Mouse (Mus musculus) WW6 (cell line): ENCODE data around the gene Cbfb.
"Not testable (repeated sequence)": the region's sequence is repeated elsewhere in the genome, so short reads cannot be mapped to it uniquely, and the experiment has no call there.

Source experiments
- DNase-seq: peaks from one replicate; pipeline ENCODE4 v3.0.0-alpha.2; 2013; ENCODE audit warnings: low read depth, low spot score

The Cbfb gene

DNA sequence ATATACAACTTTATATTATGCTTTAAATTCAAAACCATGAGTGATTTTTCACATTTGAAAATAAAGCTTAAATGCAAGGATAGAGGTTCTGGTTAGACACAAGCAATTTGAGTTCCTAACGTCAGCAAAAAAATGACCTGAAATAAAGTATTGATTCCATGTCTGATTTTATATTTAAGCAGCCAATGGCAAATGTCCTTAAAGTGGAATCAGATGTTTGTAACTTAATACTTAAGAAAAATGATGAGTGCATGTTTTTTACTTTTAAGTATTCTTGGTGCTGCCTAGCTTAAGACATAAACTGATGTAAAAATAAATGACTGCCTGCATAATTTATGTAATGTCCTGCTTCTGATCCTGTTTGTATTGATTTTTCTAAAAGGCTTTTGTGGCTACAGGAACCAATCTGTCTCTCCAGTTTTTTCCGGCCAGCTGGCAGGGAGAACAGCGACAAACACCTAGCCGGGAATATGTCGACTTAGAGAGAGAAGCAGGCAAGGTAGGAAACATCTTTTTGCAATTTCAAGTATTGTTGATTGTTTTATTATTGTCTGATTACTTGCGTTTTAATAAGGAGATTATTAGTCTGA, 7.8 kb downstream of the Cbfb start:
- no peak for DNase-seq

DNA sequence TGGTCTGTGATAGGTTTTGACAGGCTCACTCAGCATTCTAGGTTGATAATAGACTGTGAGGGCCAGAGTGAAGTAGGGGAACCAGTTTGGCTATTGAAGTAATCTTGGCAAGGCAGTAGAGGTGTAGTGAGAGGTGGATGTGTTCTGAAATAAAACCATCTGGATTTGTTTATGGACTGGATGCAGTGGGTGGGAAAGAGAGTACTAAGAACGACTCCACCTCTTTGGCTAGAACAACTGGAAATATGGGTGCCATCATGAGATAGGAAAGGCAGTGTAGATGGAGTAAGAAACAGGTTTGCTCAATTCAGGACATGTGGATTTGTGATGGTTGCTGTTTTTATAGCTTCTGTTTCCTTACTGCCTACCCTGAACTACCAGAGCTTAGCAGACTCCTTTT, 11.7 kb downstream of the Cbfb start:
- no peak for DNase-seq

DNA sequence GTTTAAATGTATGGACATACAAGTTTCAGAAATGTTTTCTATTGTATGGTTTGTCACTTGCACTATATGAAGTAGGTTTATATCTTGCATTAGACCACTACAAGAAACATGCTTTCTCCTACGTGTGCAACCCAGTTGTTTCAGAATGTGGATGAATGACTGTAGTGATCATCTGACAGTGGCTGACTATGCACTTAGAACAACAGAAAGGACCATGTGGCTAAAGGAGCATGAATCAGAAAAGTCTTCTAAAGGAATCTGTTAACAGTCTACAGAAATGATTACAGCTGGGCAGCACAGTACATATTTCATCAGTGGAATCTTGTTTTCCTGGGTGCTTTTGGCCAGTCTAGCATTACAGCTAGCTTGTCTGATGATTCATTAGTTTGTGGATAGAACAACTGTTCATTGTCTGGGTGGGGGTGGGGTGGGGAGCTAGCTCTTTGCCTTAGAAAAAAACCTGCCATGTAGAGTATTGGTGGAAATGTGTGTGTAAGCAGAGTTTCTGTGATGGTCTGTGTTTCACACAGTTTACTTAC, 16.1 kb downstream of the Cbfb start:
- DNase-seq = no peak

DNA sequence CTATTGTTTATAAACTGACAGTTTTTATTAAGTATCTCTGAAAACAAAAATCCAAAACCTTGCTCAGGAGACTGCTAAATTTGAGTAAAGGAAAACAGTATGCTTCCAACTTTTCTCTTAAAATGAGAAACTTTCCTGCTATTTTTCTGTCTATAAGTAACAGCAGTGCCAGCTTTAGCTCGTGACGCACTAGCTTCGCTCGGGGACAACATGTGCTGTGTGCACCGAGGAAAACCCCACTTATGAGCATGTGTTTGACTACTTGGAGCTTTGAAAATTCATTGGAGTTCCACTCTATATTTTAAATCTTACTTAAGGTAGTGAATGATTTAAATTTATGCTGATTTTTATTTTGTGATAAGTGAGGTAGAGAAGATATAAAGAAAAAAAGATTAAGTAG, 21.7 kb downstream of the Cbfb start:
- DNase-seq = no peak

DNA sequence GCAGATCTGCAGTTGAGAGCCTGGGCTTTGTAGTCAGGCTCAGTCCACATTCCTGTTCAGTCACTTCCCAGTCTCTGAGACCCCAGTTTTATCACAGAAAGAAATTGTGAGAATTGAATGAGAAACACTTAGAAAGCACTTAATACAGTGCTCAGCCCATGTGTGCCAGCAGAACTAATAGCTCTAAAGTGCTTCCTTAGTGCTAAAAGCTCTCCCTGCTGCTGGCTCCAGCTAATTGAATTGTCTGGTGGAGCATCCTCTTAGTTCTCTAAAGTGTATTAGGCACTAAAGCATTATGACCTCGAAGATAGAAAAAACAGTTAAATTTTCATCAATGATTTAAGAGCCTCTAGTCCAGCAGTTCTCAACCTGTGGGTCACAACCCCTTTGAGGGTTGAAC, 35.3 kb downstream of the Cbfb start:
- DNase-seq = no peak

DNA sequence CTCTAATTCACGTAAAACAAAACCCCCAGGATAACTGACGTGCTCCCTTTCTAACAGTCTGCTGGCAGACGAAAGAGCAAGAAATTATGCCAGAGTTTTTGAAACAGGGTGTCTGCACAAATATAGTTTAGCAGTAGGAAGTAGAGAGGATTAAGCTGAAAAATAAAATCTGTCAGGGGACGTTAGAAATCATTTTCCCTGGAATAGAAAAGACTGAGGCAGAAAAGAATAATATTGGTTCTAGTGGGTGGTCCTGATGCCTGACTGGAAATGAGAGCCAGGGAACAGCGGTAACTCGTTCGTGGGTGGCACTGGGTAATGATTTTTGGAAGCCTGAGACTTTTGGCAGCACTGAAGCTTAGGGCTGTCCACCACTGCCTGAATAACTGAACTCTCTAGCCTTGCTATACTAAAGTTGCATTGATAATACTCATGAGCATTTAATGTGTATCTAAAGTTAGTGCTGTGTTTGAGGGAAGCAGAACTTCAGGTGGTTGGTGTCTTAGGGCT, 36.3 kb downstream of the Cbfb start:
- no peak for DNase-seq

DNA sequence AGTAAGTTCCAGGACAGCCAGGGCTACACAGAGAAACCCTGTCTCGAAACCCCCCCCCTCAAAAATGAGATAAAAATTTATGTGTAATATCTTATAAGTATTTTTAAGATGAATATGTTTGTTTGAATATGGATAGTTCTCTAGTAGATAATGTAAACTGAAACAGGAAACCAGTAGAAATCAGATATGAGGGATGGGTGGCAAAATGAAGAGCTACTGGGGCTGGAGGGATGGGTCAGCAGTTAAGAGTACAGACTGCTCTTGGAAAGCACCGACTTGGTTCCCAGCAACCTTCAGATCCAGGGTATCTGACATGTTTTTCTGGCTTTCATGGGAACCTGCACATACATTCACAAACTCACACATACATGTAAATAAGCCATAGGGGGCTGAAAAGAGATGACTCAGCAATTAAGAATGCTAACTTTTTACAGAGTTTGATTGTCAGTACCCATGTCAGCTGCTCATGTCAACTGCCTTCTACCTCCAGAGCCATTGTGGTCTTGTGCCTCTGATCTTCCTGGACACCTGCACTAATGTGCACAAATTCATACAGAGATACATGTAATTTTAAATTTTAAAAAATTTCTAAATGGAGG, 37.3 kb downstream of the Cbfb start:
- no peak for DNase-seq

DNA sequence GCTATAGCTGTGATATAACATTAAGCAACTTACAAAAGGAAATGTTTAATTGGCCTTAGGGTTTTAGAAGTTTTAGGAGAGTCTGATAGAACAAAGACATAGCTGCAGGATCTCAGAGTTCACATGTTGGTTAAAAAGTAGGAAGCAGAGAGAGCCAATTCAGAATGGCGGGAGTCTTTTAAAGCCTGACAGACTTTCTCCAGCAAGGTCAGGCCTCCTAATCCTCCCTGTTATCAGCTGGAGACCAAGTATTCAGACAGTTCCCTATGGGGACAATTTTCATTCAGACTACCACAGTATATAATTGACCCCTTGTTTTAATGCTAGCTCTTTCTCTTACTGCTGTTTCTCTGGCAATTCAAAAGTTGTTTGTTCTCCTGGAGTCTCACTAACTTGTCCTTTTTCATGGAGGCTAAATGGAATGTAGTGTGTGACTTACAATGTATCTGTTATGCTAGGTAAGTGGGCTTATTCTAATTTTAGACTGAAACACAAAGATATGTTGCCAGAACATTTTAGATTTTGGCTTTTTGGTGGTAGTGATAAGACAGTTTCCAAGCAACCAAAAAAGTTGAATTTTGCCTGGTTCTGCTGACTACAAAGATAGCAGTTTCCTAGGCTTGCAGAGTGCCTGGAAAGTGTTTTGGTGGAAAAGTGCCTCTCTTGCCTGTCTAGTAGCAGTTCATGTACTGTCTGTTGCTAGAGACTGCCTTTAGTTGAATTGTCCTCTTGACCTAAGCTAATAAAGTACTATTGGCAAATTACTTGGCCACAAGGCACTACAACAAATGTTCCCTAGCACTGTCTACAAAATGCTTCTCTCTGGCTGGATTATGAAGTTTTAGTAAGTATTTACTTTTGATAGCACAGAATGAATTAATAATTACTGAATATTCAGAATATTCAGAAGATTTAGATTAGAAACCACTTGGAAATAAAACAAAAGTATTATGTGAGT, 39.0 kb downstream of the Cbfb start:
- DNase-seq = no peak

DNA sequence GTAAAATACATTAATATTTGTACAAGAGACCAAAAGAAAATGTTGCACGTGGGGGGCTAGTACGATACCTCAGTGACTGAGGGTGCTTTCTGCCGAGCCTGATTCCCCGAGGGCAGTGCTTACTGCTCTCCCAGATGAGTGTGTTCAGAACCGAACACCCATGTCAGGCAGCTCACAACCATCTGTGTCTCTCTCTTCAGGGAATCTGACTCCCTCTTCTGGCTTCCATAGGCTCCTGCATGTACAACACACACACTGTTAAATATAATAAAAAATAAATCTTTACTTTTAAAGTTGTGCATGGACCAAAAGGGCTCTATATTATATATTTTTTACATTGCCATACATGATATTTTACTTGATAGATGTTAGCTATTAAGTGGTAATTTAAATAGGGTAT, 43.6 kb downstream of the Cbfb start:
- DNase-seq = no peak

DNA sequence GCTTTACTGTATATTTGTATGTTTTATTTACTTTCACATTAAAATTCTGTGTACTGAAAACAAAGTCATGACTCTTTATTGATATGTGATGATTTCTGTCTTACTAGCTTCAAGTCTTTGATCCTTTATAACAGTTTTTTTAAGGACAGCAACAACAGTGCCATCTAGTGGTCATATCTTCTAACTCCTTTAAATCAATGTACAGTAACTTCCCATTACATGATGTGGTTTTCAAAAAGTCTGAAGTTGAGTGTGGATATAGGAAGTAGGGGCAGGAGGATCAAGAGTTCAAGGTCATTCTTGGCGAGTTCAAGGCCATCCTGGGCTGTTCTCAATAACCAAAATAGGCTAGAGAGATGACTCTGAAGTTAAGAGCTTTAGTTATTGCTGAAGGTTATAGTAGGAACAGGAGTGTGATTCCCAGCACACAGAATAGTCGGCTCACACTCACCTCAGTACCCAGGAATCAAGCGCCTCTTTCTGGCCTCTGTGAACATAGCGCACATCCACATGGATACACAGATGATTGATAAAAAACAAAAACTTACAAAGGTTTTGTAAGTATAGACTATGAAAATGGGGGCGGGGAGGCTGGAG, 47.5 kb downstream of the Cbfb start:
- DNase-seq = no peak

DNA sequence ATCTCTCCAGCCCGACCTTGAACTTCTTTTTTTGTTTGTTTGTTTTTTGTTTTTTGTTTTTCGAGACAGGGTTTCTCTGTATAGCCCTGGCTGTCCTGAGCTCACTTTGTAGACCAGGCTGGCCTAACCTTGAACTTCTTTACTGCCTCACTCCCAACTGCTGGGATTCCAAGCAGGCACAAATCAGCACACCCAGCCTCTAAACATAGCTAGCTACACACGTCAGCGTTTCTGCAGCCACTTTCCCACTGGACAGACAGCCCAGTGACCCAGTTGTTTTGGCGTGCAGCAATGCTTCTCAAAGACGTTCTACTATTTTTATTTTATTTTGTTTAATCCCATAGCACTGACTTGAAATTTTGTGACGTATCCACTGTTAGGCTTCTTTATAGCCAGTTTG, 53.4 kb downstream of the Cbfb start:
- no peak for DNase-seq

DNA sequence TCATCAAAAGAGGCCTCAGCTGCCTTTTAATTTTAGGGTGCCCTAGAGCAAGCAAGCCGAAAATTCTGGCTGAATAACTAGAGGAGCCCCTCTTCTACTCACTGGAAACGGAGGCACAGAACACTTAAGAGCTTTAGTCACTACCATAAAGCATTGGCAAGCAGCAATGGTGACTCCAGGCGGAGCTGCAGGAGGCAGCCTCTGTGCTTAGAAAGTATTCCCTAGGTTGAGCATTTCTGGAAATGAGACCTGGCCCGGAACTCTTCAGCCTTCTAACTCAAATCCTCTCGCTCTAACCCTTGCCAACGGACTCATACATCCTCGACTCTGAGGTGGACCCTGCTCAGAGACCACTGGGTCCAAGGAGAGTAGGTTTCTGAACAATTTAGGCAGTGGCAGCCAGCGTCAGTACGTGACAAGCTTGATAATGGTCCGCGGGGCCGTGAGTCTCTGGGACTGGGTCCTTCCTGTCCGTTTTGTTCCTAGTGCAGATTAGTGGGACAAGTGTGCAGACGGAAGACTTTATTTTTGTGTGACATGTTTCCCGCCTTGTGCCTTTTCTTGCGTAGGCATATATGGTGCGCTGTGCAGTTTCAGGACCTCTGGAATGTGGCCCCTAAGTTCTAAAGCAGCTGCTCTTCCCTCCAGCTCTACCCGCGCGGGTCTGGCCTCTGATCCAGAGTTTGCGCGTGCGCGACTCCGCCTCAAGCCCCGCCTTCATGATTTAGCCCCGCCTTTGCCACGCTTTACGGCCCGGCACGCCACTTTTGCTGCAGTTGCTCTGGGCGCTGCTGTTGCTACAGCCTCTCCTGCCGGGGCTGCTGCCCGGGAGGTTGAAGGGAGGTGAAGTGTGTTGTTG, 54.2 kb downstream of the Cbfb start, which contains the start of gene D230025D16Rik:
TSS of gene D230025D16Rik (plus strand) at position 733 of the 859 bp plus-strand sequence.
- peak; percentile 94 for DNase-seq

DNA sequence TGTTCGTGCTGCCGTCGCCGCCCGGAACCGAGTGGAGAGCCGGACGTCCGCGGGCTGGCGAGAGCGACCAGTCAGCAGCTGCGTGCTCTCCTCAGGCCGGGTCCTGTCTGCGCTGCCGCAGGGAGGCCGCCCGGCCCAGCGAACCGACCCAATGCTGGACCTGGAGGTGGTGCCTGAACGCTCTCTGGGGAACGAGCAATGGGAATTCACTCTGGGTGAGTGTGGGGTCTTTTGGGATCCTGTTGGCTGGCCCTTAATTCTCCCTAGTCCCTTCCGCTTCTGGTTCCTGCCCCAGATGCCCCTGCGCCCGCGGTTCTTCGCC, 54.8 kb downstream of the Cbfb start:
- DNase-seq = no peak

DNA sequence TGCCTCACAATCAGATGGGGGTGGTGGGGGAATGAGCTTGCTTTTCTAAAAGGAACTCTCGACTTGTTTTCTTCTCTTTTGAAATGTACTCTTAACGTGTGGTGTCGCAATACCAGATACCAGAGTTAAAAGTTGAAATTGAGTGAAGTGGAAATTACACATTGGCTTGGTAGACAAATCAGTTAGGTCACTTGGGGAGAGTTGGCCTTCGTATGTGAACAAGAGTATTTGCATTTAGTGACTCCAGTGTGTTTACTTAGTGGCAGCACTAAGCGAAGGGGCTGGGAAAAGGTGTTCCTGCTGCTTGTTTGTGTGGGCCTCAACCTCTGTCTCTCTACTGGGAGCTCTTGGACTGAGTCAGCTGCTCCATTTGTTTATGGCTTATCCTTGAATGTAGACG, 55.4 kb downstream of the Cbfb start:
- no peak for DNase-seq

DNA sequence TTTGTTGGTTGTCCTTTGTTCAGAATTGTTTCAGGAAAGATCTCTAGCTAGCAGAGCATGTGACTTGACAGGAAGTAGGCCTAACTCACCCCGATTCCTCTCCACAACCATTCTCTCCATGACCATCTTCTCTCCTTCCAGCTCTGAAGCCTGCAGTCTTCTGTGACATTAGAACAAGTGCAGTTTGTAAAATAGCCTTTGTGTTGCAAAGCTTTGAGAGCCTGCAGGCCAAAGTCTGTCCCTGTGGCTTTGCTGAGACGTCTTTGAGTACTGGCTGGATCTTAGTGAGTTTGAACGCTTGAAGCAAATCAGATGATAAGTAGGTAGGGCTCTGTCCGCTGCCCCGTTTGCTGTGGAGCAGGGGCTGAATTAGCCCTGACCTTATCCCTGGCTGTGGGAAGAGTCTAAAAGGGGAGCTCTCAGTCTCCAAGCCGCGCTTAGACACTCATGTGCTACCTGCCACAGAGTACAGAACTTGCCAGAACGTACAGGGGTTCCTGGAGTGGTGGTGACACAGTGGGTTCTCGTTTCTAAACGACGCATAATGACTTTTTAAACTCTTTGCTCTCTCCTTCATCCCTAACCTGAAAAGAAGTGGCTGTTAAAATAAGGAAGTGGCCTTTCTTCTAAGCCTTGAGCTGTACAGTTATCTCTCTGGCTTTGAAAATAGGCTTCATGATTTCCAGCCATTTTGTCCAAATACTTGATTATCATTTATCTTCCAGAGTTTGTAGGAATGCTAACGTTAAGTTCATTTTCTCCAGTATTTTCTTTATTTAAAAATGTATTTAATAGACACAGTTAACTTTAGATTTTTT, 61.2 kb downstream of the Cbfb start:
- no peak for DNase-seq

DNA sequence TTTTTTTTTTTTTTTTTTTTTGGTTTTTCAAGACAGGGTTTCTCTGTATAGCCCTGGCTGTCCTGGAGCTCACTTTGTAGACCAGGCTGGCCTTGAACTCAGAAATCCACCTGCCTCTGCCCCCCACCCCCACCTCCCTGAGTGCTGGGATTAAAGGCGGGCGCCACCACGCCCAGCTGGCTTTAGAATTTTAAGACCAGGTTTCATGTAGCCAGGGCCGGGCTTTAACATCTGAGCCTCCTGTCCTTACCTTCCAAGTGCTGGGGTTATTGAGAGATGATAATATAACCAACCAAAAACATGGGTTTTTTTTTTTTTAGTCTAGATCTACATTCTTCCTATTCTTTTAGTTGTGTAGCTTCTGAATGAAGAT, 61.8 kb downstream of the Cbfb start:
- not testable (repeated sequence) for DNase-seq

DNA sequence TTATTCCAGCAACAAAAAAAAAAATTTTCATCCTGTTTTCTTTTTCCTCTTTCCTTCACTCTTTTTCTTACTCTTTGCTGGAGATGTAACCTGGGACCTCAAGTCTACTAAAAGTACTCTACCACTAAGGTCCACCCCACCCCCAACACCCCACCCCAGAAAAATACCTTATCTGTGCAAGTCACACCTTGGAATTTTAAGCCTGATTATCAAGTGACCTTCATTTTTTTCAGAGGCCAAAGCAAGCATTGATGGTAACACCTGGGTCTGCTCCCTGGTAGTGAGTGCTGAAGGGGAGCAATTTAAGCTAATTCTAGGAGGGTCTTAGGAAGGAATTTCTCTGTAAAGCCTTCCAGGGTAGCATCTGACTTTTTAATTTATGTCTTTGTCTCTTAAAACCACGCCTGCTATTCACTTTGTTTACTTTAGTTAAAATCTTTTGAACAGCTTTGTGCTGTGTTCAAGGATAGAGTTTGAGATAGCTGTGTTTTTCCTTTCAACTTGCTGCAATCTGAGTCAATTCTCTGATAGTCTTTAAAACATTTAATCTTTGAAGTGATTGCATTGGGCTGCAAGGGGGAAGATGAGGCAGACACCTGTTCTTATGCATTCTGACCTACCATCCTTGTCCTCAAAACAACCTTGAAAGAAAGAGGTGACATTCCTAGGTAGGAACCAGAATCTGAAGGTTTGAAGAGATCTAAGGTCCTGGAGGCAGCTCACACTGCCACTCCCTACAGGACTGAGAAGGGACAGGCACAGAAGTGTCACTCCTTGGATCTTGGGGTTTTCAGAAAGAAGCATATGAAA, 62.9 kb downstream of the Cbfb start:
- no peak for DNase-seq

DNA sequence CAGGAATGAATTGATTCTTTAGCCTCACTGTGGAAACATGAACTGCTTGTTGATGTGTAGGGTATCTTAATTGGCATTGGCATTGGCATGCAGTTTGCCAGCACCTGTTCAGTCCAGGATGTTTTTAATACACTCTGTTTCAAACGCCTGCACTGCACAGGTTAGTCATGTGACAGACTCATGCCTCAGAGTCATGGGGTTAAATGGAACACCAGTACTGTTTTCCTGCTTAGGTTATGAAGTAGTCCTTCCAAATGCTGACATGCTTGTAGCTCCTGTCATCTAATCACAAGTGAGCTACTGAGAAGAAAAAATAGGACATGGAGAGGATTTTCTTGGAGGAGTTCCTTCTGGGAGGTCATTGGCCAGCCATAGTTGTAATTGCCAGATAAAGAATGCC, 64.7 kb downstream of the Cbfb start:
- no peak for DNase-seq

DNA sequence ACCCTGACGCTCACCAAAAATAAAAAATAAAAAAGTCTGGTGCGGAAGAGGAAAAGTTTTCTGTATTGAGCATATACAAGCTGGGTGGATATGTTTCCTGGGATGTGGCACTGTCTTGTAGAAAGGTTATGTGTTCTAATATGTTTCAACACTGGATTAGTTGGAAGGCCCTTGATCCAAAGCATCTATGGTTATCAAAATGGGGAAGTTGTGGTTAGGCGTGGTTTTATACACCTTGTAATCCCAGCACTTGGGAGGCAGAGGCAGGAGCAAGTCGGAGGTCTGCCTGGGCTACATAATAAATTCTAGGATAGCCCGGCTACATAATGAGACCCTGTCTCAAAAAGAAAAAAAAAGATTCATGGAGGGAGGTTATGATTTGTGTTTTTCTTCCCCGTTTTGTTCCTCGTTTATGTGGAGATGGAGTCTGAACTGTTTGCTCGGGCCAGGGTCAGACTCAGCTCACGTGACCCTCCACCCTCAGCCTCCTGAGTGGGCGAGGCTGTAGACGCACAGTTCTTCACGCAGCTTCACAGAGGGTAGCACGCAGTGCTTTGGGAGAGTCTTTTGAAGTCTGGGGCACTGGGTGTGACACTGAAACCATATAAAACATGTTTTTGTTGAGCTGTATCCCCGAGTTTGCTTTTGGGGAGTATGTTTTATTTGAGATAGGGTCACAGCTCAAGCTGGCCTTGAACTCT, 67.1 kb downstream of the Cbfb start:
- DNase-seq = no peak
